Mouse (Mus musculus) heart, embryonic 16.5 days (tissue): ENCODE measurements around the gene Tmem184b. TPM values are rescaled to one million over a fixed set of nuclear protein-coding genes. Genes with fewer than 3 reads are reported as not detected.

Experiments
- ATAC-seq: fragments of 200-750 bp; cut with Nextera tagmentation; replicated peaks from 2 replicates; pipeline ENCODE4 v1.8.0; 2017; ENCODE audit warnings: moderate number of reproducible peaks; ENCODE audit not compliant: insufficient read depth, low FRiP score; ENCODE audit errors: extremely low read depth
- H3K27ac ChIP-seq: fragments of 300-500 bp; sonication (generic); 2 replicates; pipeline ENCODE4 v1.5.1; 2014; ENCODE audit warnings: mild to moderate bottlenecking, low read length, control low read depth, moderate library complexity
- H3K27me3 ChIP-seq: fragments of 300-500 bp; sonication (generic); 2 replicates; pipeline ENCODE4 v1.6.1; 2014; ENCODE audit warnings: low read length, mixed read lengths; ENCODE audit not compliant: control insufficient read depth, insufficient read depth
- H3K36me3 ChIP-seq: fragments of 300-500 bp; sonication (generic); 2 replicates; pipeline ENCODE4 v1.6.1; 2014; ENCODE audit not compliant: control insufficient read depth, insufficient read depth
- H3K4me1 ChIP-seq: fragments of 300-500 bp; sonication (generic); 2 replicates; pipeline ENCODE4 v1.6.1; 2014; ENCODE audit warnings: low read length, mixed read lengths; ENCODE audit not compliant: control insufficient read depth, insufficient read depth
- H3K4me2 ChIP-seq: fragments of 300-500 bp; sonication (generic); 2 replicates; pipeline ENCODE4 v1.6.1; 2014; ENCODE audit warnings: low read depth, mild to moderate bottlenecking, control low read depth, low read length
- H3K4me3 ChIP-seq: fragments of 300-500 bp; sonication (generic); 2 replicates; pipeline ENCODE4 v1.5.1; 2014; ENCODE audit warnings: mild to moderate bottlenecking, control low read depth, low read length
- H3K9ac ChIP-seq: fragments of 300-500 bp; sonication (generic); 2 replicates; pipeline ENCODE4 v1.6.1; 2014; ENCODE audit warnings: low read length, control low read depth
- H3K9me3 ChIP-seq: fragments of 300-500 bp; sonication (generic); replicated peaks from 2 replicates; pipeline ENCODE4 v1.6.1; 2016; ENCODE audit warnings: low read length; ENCODE audit not compliant: control insufficient read depth
- WGBS: fragments of 180-500 bp; shearing (Covaris S2); extraction: QIAGEN DNeasy Blood & Tissue Kit; methylation state at CpG from one replicate; pipeline ENCODE4 v1.1.7; 2014; 5-methylcytosine and 5-hydroxymethylcytosine counted together
- polyA plus RNA-seq: library from polyadenylated mRNA; unstranded; fragments of >200 nt; fragmentation: Nextera tagmentation; extraction: Ambion mirVana; gene quantifications from 2 replicates; pipeline ENCODE4 v1.2.1, GENCODE M21; 2015

Gene Tmem184b
- polyA plus RNA-seq, 1 experiment from 2014 or later: 71.7 TPM

GRCm38 (mm10) chr15:79333409-79333808 lies 70.0 kb downstream of the Tmem184b start:
- Histone ChIP-seq H3K36me3 (no peaks in the 10 kb centered on the region), H3K27me3 (no peaks in the 10 kb centered on the region), H3K4me1 (no peaks in the 10 kb centered on the region; the same call in 1 of the 2 replicates), H3K9me3 (no peaks in the 10 kb centered on the region), H3K9ac (no peak overlapping the region), H3K4me3 (no peak overlapping the region), H3K4me2 (no peak overlapping the region), H3K27ac (no peak overlapping the region)
- no peak for ATAC-seq
- WGBS: 59% methylated on average over 4 of the region's 4 CpGs

- no peak overlapping the region for H3K27ac ChIP-seq
- no peak overlapping the region for H3K9ac ChIP-seq
- no peaks in the 10 kb centered on the region for H3K27me3 ChIP-seq
- H3K4me1 ChIP-seq: peaks cover 11% of the 10 kb centered on the region
- 62% methylated on average over 4 of the region's 4 CpGs for WGBS
- H3K36me3 ChIP-seq: no peaks in the 10 kb centered on the region
- no peak overlapping the region for H3K4me2 ChIP-seq
- H3K4me3 ChIP-seq: no peak overlapping the region
- no peaks in the 10 kb centered on the region for H3K9me3 ChIP-seq
- no peak for ATAC-seq
Observed at GRCm38 (mm10) chr15:79330521-79330920, 72.8 kb downstream of the Tmem184b start.

GRCm38 (mm10) chr15:79329979-79330363 lies 73.4 kb downstream of the Tmem184b start:
- WGBS: 81% methylated on average over 6 of the region's 6 CpGs

GRCm38 (mm10) chr15:79329346-79329978 lies 73.9 kb downstream of the Tmem184b start:
- 90% methylated on average over 6 of the region's 6 CpGs for WGBS
- H3K27ac ChIP-seq: no peak overlapping the region

More at GRCm38 (mm10) chr15:79329979-79330363, 73.4 kb downstream of the Tmem184b start:
- H3K27ac ChIP-seq: no peak overlapping the region
- no peaks in the 10 kb centered on the region for H3K9me3 ChIP-seq
- H3K4me2 ChIP-seq: no peak overlapping the region
- peaks cover 11% of the 10 kb centered on the region for H3K4me1 ChIP-seq
- H3K9ac ChIP-seq: no peak overlapping the region
- no peaks in the 10 kb centered on the region for H3K36me3 ChIP-seq
- no peak for ATAC-seq
- H3K27me3 ChIP-seq: no peaks in the 10 kb centered on the region
- no peak overlapping the region for H3K4me3 ChIP-seq

GRCm38 (mm10) chr15:79328939-79329275 lies 74.5 kb downstream of the Tmem184b start:
- Histone ChIP-seq H3K36me3 (no peaks in the 10 kb centered on the region), H3K4me2 (peak overlapping the region; percentile 92; the same call in 1 of the 2 replicates), H3K9me3 (no peaks in the 10 kb centered on the region), H3K27ac (no peak overlapping the region), H3K4me3 (no peak overlapping the region), H3K4me1 (peaks cover 17% of the 10 kb centered on the region), H3K27me3 (no peaks in the 10 kb centered on the region), H3K9ac (no peak overlapping the region)
- 91% methylated on average over 4 of the region's 4 CpGs for WGBS
- no peak for ATAC-seq

More at GRCm38 (mm10) chr15:79329346-79329978, 73.9 kb downstream of the Tmem184b start:
- peaks cover 11% of the 10 kb centered on the region for H3K4me1 ChIP-seq
- H3K36me3 ChIP-seq: no peaks in the 10 kb centered on the region
- H3K27me3 ChIP-seq: no peaks in the 10 kb centered on the region
- no peak overlapping the region for H3K4me3 ChIP-seq
- H3K4me2 ChIP-seq: no peak overlapping the region
- no peak overlapping the region for H3K9ac ChIP-seq
- no peak for ATAC-seq
- no peaks in the 10 kb centered on the region for H3K9me3 ChIP-seq

GRCm38 (mm10) chr15:79328058-79328938 lies 75.1 kb downstream of the Tmem184b start, which contains the start of gene Pla2g6:
Gene Pla2g6, minus strand, starts transcription at chr15:79328390.
- ATAC-seq: peak; percentile 94
- H3K27me3 ChIP-seq: no peaks in the 10 kb centered on the region
- no peaks in the 10 kb centered on the region for H3K9me3 ChIP-seq
- peak within 1 kb of the TSS; percentile 88 for H3K9ac ChIP-seq
- no peaks in the 10 kb centered on the region for H3K36me3 ChIP-seq
- peak within 1 kb of the TSS; percentile 71 for H3K4me3 ChIP-seq
- H3K4me1 ChIP-seq: peaks cover 23% of the 10 kb centered on the region
- H3K27ac ChIP-seq: peak within 1 kb of the TSS; percentile 91
- WGBS: 3% methylated on average over 43 of the region's 46 CpGs
- peak within 1 kb of the TSS; percentile 92 for H3K4me2 ChIP-seq

- Histone ChIP-seq H3K4me2 (peak overlapping the region; percentile 92), H3K4me1 (peaks cover 30% of the 10 kb centered on the region), H3K36me3 (no peaks in the 10 kb centered on the region), H3K4me3 (peak overlapping the region; percentile 71), H3K27ac (peak overlapping the region; percentile 91), H3K27me3 (no peaks in the 10 kb centered on the region), H3K9ac (peak overlapping the region; percentile 88), H3K9me3 (no peaks in the 10 kb centered on the region)
- WGBS: 16% methylated on average over 20 of the region's 20 CpGs
- no peak for ATAC-seq
Observed at GRCm38 (mm10) chr15:79326971-79327961, 76.1 kb downstream of the Tmem184b start.

GRCm38 (mm10) chr15:79326264-79326663 lies 77.1 kb downstream of the Tmem184b start:
- H3K36me3 ChIP-seq: no peaks in the 10 kb centered on the region
- no peak overlapping the region for H3K4me2 ChIP-seq
- no peak overlapping the region for H3K4me3 ChIP-seq
- H3K9me3 ChIP-seq: no peaks in the 10 kb centered on the region
- ATAC-seq: no peak
- peaks cover 34% of the 10 kb centered on the region for H3K4me1 ChIP-seq
- H3K27me3 ChIP-seq: no peaks in the 10 kb centered on the region
- H3K9ac ChIP-seq: no peak overlapping the region
- 0 out of 2 replicates have a peak overlapping the region, but pooled peaks have one; percentile 51 for H3K27ac ChIP-seq
- WGBS: 47% methylated on average over 4 of the region's 4 CpGs
